Mouse (Mus musculus): ENCODE measurements around the gene Slc1a4. TPM values are rescaled to one million over a fixed set of nuclear protein-coding genes. Genes with fewer than 3 reads are reported as not detected.

Gene Slc1a4
- polyA plus RNA-seq, 1 experiment = 66.7 TPM

- Histone ChIP-seq H3K79me2 (ENCODE audit: control insufficient read depth, insufficient read depth) (no peaks in the 10 kb centered on the region), H3K36me3 (ENCODE audit: control insufficient read depth, insufficient read depth) (no peaks in the 10 kb centered on the region), H3ac (ENCODE audit: control insufficient read depth, insufficient read length) (no peak overlapping the region), H3K4me2 (ENCODE audit: low read depth) (no peak overlapping the region), H3K27me3 (ENCODE audit: control insufficient read depth, insufficient read depth, insufficient read length) (no peaks in the 10 kb centered on the region), H3K4me3 (no peak overlapping the region)
- TF ChIP-seq USF1 (IDR thresholded peaks at IDR 0.05; ENCODE audit: low read depth) = no peak
- no peak for TF ChIP-seq SRF (IDR thresholded peaks at IDR 0.05; ENCODE audit: control insufficient read depth, insufficient read length, low read depth)
- TF ChIP-seq MYOD1 (IDR thresholded peaks at IDR 0.05; ENCODE audit: control insufficient read depth in 1 of 3, insufficient read length in 2 of 3, low read depth in 2 of 3) = no peak
- no peak for TF ChIP-seq POLR2A (IDR thresholded peaks at IDR 0.05; ENCODE audit: insufficient read length, low read depth)
- TF ChIP-seq REST (IDR thresholded peaks at IDR 0.05; ENCODE audit: insufficient read depth, insufficient read length) = no peak
- no peak for TF ChIP-seq E2F4 (IDR thresholded peaks at IDR 0.05; ENCODE audit: insufficient read depth)
Observed at GRCm38 (mm10) chr11:20282601-20283219, 49.8 kb downstream of the Slc1a4 start.

GRCm38 (mm10) chr11:20280982-20281381 lies 51.5 kb downstream of the Slc1a4 start:
- TF ChIP-seq MYOD1 (IDR thresholded peaks at IDR 0.05; ENCODE audit: control insufficient read depth in 1 of 3, insufficient read length in 2 of 3, low read depth in 2 of 3) = no peak
- no peak for TF ChIP-seq SRF (IDR thresholded peaks at IDR 0.05; ENCODE audit: control insufficient read depth, insufficient read length, low read depth)
- TF ChIP-seq POLR2A (IDR thresholded peaks at IDR 0.05; ENCODE audit: insufficient read length, low read depth) = no peak
- TF ChIP-seq TCF12 (IDR thresholded peaks at IDR 0.05; ENCODE audit: insufficient read depth, poor library complexity, severe bottlenecking) = no peak
- TF ChIP-seq MYOG (IDR thresholded peaks at IDR 0.05; ENCODE audit: control insufficient read depth in 1 of 3, insufficient read depth in 1 of 3, insufficient read length in 2 of 3, low read depth in 2 of 3) = no peak
- no peak for TF ChIP-seq E2F4 (IDR thresholded peaks at IDR 0.05; ENCODE audit: insufficient read depth)
- TF ChIP-seq USF1 (IDR thresholded peaks at IDR 0.05; ENCODE audit: low read depth) = no peak
- no peak for TF ChIP-seq CEBPB (IDR thresholded peaks at IDR 0.05; ENCODE audit: insufficient read depth, poor library complexity, severe bottlenecking)
- no peak for TF ChIP-seq POLR2AphosphoS2 (IDR thresholded peaks at IDR 0.05; ENCODE audit: insufficient read length, low read depth)
- TF ChIP-seq MAX (IDR thresholded peaks at IDR 0.05; ENCODE audit: low read depth) = no peak
- TF ChIP-seq REST (IDR thresholded peaks at IDR 0.05; ENCODE audit: insufficient read depth, insufficient read length) = no peak
- TF ChIP-seq TCF3 (IDR thresholded peaks at IDR 0.05; ENCODE audit: insufficient read length, low read depth) = no peak

GRCm38 (mm10) chr11:20278702-20279101 lies 53.8 kb downstream of the Slc1a4 start:
- no peak for TF ChIP-seq E2F4 (IDR thresholded peaks at IDR 0.05; ENCODE audit: insufficient read depth)
- no peak for TF ChIP-seq MYOG (IDR thresholded peaks at IDR 0.05; ENCODE audit: control insufficient read depth in 1 of 3, insufficient read depth in 1 of 3, insufficient read length in 2 of 3, low read depth in 2 of 3)
- no peak for TF ChIP-seq USF1 (IDR thresholded peaks at IDR 0.05; ENCODE audit: low read depth)
- TF ChIP-seq MYOD1 (IDR thresholded peaks at IDR 0.05; ENCODE audit: control insufficient read depth in 1 of 3, insufficient read length in 2 of 3, low read depth in 2 of 3) = no peak
- no peak for TF ChIP-seq MAX (IDR thresholded peaks at IDR 0.05; ENCODE audit: low read depth)
- no peak for TF ChIP-seq REST (IDR thresholded peaks at IDR 0.05; ENCODE audit: insufficient read depth, insufficient read length)
- no peak for TF ChIP-seq SRF (IDR thresholded peaks at IDR 0.05; ENCODE audit: control insufficient read depth, insufficient read length, low read depth)
- TF ChIP-seq POLR2A (IDR thresholded peaks at IDR 0.05; ENCODE audit: insufficient read length, low read depth) = no peak
- no peak for TF ChIP-seq CEBPB (IDR thresholded peaks at IDR 0.05; ENCODE audit: insufficient read depth, poor library complexity, severe bottlenecking)
- no peak for TF ChIP-seq TCF3 (IDR thresholded peaks at IDR 0.05; ENCODE audit: insufficient read length, low read depth)
- no peak for TF ChIP-seq TCF12 (IDR thresholded peaks at IDR 0.05; ENCODE audit: insufficient read depth, poor library complexity, severe bottlenecking)
- no peak for TF ChIP-seq POLR2AphosphoS2 (IDR thresholded peaks at IDR 0.05; ENCODE audit: insufficient read length, low read depth)
- Histone ChIP-seq H3K4me2 (ENCODE audit: low read depth) (no peak overlapping the region), H3K36me3 (ENCODE audit: control insufficient read depth, insufficient read depth) (no peaks in the 10 kb centered on the region), H3K4me3 (no peak overlapping the region), H3ac (ENCODE audit: control insufficient read depth, insufficient read length) (no peak overlapping the region), H3K27me3 (ENCODE audit: control insufficient read depth, insufficient read depth, insufficient read length) (no peaks in the 10 kb centered on the region), H3K79me2 (ENCODE audit: control insufficient read depth, insufficient read depth) (no peaks in the 10 kb centered on the region)

More at GRCm38 (mm10) chr11:20280982-20281381, 51.5 kb downstream of the Slc1a4 start:
- no peaks in the 10 kb centered on the region for H3K79me2 ChIP-seq (ENCODE audit: control insufficient read depth, insufficient read depth)
- H3K4me3 ChIP-seq = no peak overlapping the region
- no peaks in the 10 kb centered on the region for H3K36me3 ChIP-seq (ENCODE audit: control insufficient read depth, insufficient read depth)
- no peaks in the 10 kb centered on the region for H3K27me3 ChIP-seq (ENCODE audit: control insufficient read depth, insufficient read depth, insufficient read length)
- no peak overlapping the region for H3ac ChIP-seq (ENCODE audit: control insufficient read depth, insufficient read length)
- no peak overlapping the region for H3K4me2 ChIP-seq (ENCODE audit: low read depth)

- Histone ChIP-seq H3K27me3 (ENCODE audit: control insufficient read depth, insufficient read depth, insufficient read length) (no peaks in the 10 kb centered on the region), H3K36me3 (ENCODE audit: control insufficient read depth, insufficient read depth) (no peaks in the 10 kb centered on the region), H3K4me3 (no peak overlapping the region), H3K79me2 (ENCODE audit: control insufficient read depth, insufficient read depth) (no peaks in the 10 kb centered on the region), H3ac (ENCODE audit: control insufficient read depth, insufficient read length) (no peak overlapping the region), H3K4me2 (ENCODE audit: low read depth) (no peak overlapping the region)
- TF ChIP-seq E2F4 (IDR thresholded peaks at IDR 0.05; ENCODE audit: insufficient read depth) (no peak), REST (IDR thresholded peaks at IDR 0.05; ENCODE audit: insufficient read depth, insufficient read length) (no peak), USF1 (IDR thresholded peaks at IDR 0.05; ENCODE audit: low read depth) (no peak), POLR2A (IDR thresholded peaks at IDR 0.05; ENCODE audit: insufficient read length, low read depth) (no peak), SRF (IDR thresholded peaks at IDR 0.05; ENCODE audit: control insufficient read depth, insufficient read length, low read depth) (no peak), TCF12 (IDR thresholded peaks at IDR 0.05; ENCODE audit: insufficient read depth, poor library complexity, severe bottlenecking) (no peak), CEBPB (IDR thresholded peaks at IDR 0.05; ENCODE audit: insufficient read depth, poor library complexity, severe bottlenecking) (no peak), MYOD1 (IDR thresholded peaks at IDR 0.05; ENCODE audit: control insufficient read depth in 1 of 3, insufficient read length in 2 of 3, low read depth in 2 of 3) (no peak), POLR2AphosphoS2 (IDR thresholded peaks at IDR 0.05; ENCODE audit: insufficient read length, low read depth) (no peak), TCF3 (IDR thresholded peaks at IDR 0.05; ENCODE audit: insufficient read length, low read depth) (no peak), MAX (IDR thresholded peaks at IDR 0.05; ENCODE audit: low read depth) (no peak), MYOG (IDR thresholded peaks at IDR 0.05; ENCODE audit: control insufficient read depth in 1 of 3, insufficient read depth in 1 of 3, insufficient read length in 2 of 3, low read depth in 2 of 3) (no peak)
Observed at GRCm38 (mm10) chr11:20277106-20277505, 55.4 kb downstream of the Slc1a4 start.

Measured in myocyte (in vitro differentiated cells).